Mouse (Mus musculus) limb, embryonic 12.5 days (tissue): ENCODE data around the gene Mcts1. TPM values are rescaled to one million over a fixed set of nuclear protein-coding genes. Genes with fewer than 3 reads are reported as not detected.

Source experiments
- ATAC-seq: fragments of 200-750 bp; cut with Nextera tagmentation; 2 replicates; pipeline ENCODE4 v1.8.0; 2017; ENCODE audit warnings: low read depth, moderate TSS enrichment; ENCODE audit not compliant: insufficient number of reproducible peaks, insufficient read depth, low FRiP score, low TSS enrichment
- H3K27ac ChIP-seq: fragments of 300-500 bp; sonication (generic); 2 replicates; pipeline ENCODE4 v1.5.1; 2016; ENCODE audit warnings: mild to moderate bottlenecking, moderate library complexity
- H3K27me3 ChIP-seq: fragments of 300-500 bp; sonication (generic); 2 replicates; pipeline ENCODE4 v1.6.1; 2016; ENCODE audit warnings: mild to moderate bottlenecking, moderate library complexity
- H3K36me3 ChIP-seq: fragments of 300-500 bp; sonication (generic); 2 replicates; pipeline ENCODE4 v1.6.1; 2016; ENCODE audit warnings: mild to moderate bottlenecking, moderate library complexity
- H3K4me1 ChIP-seq: fragments of 300-500 bp; sonication (generic); replicated peaks from 2 replicates; pipeline ENCODE4 v1.6.1; 2016
- H3K4me2 ChIP-seq: fragments of 300-500 bp; sonication (generic); 2 replicates; pipeline ENCODE4 v1.6.1; 2016; ENCODE audit warnings: mild to moderate bottlenecking, moderate library complexity
- H3K4me3 ChIP-seq: fragments of 300-500 bp; sonication (generic); replicated peaks from 2 replicates; pipeline ENCODE4 v1.5.1; 2016; ENCODE audit warnings: mild to moderate bottlenecking
- H3K9ac ChIP-seq: fragments of 300-500 bp; sonication (generic); replicated peaks from 2 replicates; pipeline ENCODE4 v1.6.1; 2016; ENCODE audit warnings: mild to moderate bottlenecking, moderate library complexity
- H3K9me3 ChIP-seq: fragments of 300-500 bp; sonication (generic); 2 replicates; pipeline ENCODE4 v1.6.1; 2016; ENCODE audit warnings: mild to moderate bottlenecking, moderate library complexity
- WGBS: fragments of 180-500 bp; shearing (Covaris S2); methylation state at CpG from one replicate; pipeline ENCODE4 v1.1.7; 2016; 5-methylcytosine and 5-hydroxymethylcytosine counted together
- polyA plus RNA-seq: library from polyadenylated mRNA; unstranded; fragments of >200 nt; fragmentation: Nextera tagmentation; extraction: Ambion mirVana; gene quantifications from 2 replicates; pipeline ENCODE4 v1.2.1, GENCODE M21; 2016

Mcts1 gene
- polyA plus RNA-seq, 1 experiment from 2014 or later, result 86.0 TPM

DNA sequence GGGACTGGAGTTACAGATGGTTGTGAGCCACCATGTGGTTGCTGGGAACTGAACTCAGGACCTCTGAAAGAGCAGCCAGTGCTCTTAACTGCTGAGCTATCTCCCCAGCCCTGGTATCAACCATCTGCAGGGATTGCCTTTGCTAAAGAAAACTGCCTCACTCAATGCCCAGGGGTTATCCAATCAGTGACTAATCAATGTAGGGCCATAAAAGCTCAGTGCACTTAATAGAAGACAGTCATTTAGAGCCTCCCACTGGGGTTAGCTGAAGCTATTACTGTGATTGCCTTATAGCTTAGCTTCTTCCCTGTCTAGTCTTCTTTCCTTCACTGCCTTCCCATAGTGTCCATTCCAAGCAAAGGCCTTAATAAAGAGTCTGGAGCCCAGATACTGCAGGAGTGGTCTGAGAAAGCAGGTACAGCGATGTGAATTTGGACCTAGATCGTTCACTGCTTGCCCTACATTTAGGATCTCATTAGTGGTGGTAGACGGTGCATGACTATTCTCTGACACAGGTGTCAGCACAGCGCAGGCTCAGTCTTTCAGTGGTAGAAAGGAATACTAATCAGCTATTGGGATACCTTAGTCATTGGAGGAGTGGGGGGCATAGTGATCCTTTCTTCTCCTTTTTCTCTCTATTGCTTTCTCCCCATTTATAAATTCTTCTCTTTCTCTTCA, 56.0 kb downstream of the Mcts1 start:
- no peak overlapping the region for H3K4me2 ChIP-seq
- H3K36me3 ChIP-seq, result no peaks in the 10 kb centered on the region
- 70% methylated on average over 4 of the region's 4 CpGs for WGBS
- no peak overlapping the region for H3K27ac ChIP-seq
- H3K4me3 ChIP-seq, result no peak overlapping the region
- no peak overlapping the region for H3K9ac ChIP-seq
- no peak for ATAC-seq
- H3K9me3 ChIP-seq, result 0 out of 2 replicates have a peak, but pooled peaks cover 6% of the 10 kb centered on the region
- no peaks in the 10 kb centered on the region for H3K27me3 ChIP-seq
- no peaks in the 10 kb centered on the region for H3K4me1 ChIP-seq

Other genes starting within 250 kb of the Mcts1 start
- 82.9 and 83.6 TPM in 2 replicates for gene Lamp2, start 144.1 kb upstream of the Mcts1 start, polyA plus RNA-seq
- gene Cul4b, start 24.4 kb upstream of the Mcts1 start, polyA plus RNA-seq, result 45.7 and 52.9 TPM in 2 replicates
- gene C1galt1c1, start 34.5 kb downstream of the Mcts1 start, polyA plus RNA-seq, result 21.1 and 22.1 TPM in 2 replicates
- gene 6030498E09Rik, start 172.1 kb downstream of the Mcts1 start, polyA plus RNA-seq, result not detected in 2 replicates